Mouse (Mus musculus) kidney, adult 9 months (tissue): Measurements from ENCODE around the gene Prepl.

Source experiments
- DNase-seq: peaks from one replicate; pipeline ENCODE4 v3.0.0; 2022

Prepl gene

DNA sequence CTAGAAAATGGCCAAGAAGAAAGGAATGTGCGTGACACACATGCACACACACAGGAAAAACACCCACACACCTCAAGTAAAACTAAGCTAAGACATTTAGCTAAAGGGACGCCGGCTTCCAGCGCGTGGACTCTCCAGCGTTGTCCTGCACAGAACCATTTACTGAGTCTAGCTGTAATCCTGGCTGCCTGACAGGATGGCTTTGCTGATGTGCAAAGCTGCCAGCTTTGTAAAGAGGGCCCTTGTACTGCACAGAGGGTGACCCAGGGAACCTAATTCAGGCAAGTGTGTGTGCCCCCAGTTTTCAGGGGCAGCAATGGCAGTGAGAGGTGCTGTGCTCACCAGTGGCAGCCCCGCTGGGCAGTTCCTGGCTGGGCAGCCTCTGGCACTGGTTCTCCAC is 22.7 kb downstream of the Prepl start:
- no peak for DNase-seq

DNA sequence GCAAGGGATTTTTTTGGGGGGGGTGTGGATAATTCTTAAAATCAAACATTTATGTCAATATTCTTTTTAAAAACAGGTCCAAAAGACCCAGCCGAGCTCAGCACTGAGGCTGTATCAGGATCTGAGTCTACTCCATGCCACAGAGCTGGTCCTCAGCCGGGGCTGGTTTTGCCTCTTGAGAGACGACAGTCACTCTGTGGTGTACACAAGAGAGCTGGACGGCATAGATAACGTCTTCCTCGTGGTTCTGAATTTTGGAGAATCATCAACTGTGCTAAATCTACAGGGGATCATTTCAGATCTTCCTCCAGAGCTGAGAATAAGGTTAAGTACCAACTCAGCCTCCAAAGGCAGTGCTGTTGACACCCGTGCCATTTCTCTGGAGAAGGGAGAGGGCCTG is 26.5 kb downstream of the Prepl start:
- no peak for DNase-seq

DNA sequence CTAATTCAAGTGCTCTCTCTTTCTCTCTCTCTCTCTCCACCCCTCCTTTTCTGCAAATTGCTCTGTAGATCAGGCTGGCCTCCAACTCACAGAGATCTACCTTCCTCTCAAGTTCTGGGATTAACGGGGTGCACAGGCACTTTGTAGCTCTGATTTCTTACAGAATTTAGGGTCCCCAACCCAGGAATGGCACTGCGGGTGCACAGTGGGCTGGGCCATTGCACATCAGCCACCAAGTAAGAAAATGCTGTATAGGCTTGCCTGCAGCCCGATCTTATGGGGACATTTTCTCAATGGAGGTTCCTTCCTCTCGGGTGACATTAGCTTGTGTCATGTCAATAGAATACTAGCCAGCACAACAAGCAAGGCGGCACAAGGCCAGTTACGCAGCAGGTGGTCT is 30.9 kb downstream of the Prepl start:
- DNase-seq: no peak

DNA sequence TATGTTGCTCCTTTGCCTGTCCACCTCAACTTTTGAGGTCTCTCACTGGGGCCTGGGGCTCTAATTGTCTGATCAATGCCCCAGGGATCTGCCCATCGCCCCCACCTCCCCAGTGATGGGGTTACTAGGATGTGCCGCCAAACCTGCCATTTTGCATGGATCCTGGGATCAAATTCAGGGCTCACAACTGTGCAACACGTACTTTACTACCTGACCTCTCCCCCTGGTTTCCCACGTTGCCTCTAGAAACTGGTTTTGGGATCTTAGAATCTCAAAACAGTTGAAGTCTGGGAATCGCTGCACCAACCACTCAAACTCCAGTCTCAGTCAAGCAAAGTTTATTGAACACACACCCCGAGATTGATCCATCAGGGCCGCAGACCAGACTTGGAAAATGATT is 31.8 kb downstream of the Prepl start:
- no peak for DNase-seq

DNA sequence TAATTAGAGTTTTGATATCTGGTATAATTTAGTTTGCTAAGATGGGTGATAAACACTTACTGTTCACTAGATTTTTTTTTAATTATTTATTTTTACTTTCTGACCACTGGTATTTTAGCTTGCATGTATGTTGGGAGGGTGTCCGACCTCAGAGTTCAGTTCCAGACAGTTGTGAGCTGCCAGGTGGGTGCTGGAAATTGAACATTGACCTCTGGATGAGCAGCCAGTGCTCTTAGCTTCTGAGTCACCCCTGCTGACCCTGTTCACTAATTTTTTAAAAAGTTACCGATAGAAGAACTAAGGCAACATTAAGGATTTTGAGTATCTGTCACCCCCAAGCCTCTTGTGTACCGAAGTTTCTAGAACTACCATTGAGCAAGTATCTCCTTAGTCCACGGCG is 41.7 kb downstream of the Prepl start:
- DNase-seq: peak; percentile 79

DNA sequence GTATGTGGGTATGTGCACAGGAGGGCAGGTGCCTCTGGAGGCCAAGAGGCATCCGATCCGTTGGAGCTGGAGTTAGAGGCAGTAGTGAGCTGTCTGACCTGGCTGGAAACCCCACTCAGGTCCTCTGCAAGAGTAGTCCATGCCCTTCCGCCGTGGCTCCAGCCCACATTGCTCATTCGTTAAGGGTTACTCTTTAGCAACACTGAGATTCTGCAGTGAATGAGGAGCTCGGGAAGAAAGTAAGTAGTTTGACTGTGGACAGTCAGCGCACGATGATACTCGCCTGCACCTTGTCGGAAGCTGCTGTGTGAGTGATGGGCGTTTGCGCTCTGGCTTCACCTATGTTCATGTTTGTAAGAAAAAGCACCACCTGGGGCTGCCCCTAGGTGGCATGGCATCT is 44.9 kb downstream of the Prepl start:
- peak; percentile 52 for DNase-seq

DNA sequence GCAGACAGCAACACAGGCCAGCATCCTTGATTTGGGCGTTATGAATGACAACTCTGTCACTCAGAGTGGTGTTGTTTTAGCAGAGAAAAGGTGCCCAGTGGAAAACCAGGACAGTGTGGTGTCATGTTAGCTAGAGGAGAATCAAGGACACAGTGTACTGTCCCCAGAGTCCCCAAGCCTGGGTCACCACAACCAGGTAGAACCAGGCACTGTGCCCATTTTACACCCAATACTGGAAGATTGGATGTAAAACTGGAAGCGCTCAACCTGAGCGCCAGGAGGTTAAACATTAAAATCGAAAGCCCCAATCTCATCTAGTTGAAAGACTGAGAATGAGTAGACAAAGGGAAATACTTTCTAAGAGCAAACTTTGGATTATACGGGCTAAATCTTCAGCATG is 45.6 kb downstream of the Prepl start:
- DNase-seq: peak; percentile 91

DNA sequence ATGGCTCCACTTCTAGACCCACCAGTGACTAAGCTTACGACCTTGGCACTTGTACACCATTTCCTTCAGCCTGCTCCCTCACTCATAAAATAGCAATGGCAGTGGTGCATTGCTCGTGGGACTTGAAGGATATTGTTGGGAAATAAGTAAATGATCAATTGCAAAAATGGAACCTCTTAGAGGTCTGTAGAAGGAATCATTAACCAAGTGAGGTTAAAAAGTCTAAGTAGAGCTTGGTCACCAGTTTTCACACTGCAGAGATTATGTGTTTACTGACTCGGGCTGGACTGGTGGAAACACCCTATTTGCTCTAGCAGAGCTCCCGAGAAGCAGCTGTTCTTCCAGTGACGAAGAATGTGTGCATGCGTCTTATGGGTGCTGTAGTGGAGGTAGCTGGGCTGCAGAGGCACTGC is 46.6 kb downstream of the Prepl start:
- peak; percentile 90 for DNase-seq

DNA sequence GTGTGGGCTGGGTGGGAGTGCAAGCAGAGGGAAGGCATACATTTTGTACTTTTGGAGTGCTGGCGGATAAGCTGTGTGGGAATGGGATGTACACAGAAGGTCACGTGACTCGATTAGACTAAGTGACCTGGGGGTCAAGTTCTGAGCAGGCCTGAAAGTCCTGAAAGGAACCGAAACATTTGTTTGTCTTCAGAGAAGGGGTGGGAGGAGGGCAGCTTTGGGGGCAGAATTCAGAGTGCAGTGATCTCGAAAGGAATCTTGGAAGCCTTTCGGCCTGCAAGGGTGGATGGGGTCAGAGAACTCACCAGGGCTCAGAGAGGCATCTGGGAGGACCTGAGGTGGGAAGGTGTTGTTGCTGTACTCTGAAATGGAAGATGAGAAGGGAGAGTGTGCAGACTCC is 47.6 kb downstream of the Prepl start:
- DNase-seq: peak; percentile 92

DNA sequence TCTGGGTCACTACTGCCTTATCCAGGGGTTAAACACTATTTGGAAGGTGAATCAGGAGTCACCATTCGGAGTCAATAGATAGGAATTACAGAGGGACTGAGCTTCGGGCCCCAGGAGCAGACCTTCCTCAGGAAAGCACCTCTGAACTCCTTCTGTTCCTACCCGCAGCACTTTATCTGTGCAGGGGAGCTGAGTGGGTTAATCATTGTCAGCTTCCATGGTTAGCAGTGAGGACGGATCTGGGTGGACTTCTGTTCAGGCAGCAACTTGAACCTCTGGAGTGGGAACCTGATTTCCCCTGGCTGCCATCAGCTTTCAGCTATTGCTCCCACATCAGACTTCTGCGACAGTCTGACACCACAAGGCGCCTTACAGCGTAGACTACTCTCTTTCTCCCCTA is 49.1 kb downstream of the Prepl start:
- peak; percentile 90 for DNase-seq

DNA sequence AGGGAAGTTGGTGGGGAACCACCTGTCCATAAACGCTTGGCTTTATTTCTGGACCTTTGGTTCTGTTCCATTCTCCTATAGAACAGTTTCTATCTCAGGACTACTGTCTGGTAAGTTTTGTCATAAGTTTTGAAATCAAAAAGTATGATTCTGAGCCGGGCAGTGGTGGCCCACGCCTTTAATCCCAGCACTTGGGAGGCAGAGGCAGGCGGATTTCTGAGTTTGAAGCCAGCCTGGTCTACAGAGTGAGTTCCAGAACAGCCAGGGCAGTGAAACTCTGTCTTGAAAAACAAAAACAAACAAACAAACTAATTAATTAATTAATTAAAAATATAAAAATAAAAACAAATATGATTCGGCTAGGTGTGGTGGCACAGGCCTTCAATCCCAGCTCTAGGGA is 51.3 kb downstream of the Prepl start:
- no peak for DNase-seq

DNA sequence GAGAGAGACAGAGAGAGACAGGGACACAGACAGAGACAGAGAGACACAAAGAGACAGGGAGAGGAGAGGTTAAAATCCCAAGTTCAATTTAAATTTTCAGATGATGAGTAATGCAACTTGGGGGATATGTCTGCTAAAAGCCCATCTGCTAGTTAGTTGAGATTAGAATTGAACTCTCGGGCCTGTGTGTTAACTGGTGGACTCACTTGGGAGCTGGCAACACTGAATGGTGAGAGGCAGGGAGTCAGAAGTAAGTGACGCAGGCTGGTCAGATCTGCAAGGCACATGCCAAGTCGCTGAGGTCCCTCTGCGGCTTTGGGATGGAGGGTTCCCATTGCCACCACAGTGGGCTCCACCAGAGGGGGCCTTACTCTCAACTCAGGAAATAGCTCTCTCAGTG is 51.7 kb downstream of the Prepl start:
- peak; percentile 60 for DNase-seq

DNA sequence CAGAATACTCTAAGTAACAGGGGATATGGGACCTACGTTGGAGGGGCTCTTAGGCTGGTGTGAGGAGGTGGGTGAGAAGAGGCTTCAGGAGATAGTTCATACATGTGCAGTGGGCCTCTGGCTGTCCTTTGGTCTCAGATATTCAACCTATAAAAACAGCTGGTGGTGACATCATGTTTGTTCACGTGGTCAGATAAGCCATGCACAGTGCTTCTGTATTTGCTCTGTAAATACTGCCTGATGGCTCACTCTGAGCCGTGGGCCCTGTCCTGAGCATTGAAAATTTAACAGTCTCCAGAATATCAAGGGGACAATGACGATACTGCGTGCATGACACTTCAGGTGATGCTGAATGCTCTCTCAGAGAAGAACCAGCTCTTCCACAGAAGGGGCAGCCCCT is 52.2 kb downstream of the Prepl start:
- no peak for DNase-seq

DNA sequence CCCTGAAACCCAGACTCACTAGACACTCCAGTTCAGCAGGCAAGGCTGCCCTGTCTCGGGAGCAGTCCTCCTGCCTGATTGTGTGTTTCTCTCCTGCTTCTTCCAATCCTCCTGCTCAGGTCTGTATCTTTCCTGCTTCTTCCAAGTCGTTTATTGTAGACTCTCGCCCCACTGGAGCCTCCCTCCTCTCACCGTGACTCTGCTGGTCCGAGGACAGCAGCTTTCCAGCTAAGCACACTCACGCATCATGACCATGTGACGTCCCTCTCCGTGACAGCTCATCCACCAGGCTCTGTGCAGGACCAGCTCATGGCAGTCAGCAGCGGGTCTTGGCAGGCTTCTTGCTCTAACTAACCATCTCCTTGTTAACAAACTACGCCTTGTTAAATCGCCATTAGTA is 56.0 kb downstream of the Prepl start:
- DNase-seq: no peak

DNA sequence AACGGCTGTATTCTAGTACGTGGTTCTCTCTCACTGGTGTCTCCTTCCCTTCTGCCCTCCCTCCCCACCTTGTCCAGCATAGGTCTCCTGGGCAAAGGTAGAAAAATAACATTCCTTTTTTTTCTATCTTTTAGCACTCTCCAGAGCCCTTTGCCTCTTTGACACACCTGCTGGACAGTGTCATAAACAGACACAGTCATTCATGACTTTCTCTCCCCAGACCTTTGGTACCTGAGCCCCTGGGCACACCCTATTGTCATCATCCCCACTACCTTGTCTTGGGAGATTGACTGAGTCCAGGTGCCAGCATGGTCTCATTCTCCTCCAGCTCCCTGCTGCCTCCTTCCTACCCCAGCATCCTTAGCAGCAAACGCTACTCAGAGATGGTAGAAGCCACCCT is 57.0 kb downstream of the Prepl start:
- no peak for DNase-seq

DNA sequence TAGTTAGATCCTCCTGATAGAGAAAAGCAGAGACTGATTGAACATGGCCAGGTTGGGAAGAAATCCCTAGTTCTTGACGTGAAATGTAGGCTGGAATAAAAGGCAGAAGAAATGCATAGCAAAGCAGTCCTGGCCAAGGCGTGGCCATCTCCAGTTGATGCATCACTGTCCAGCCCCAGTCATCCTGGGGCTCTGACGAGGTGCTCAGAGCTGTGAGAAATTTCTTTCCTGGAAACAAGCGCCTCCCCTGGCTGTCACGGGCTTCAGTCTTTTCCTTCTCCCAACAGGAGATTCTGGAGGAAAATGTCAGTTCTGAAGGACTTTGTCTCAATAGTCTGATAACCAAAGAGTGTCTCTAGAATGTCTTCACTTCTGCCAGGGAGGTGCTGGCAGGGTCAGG is 59.4 kb downstream of the Prepl start:
- no peak for DNase-seq

DNA sequence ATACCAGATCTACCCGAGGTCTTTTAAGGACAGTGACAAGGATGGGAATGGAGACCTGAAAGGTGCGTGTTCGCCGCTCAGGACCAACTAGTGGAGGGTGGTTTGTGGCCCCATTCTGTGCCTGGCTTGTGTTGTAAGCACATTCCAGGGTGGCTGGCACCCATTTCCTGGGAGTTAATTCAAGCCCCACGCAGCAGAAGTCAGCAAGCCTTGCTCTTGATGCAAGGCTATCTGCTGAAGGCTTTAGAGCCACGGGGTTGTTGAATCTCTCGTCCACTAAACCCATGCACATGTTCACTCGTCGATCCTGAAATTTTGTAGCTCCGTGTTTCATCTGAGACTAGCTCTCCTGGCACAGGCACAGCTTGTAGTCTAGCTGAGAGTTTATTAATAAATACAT is 61.2 kb downstream of the Prepl start:
- no peak for DNase-seq

DNA sequence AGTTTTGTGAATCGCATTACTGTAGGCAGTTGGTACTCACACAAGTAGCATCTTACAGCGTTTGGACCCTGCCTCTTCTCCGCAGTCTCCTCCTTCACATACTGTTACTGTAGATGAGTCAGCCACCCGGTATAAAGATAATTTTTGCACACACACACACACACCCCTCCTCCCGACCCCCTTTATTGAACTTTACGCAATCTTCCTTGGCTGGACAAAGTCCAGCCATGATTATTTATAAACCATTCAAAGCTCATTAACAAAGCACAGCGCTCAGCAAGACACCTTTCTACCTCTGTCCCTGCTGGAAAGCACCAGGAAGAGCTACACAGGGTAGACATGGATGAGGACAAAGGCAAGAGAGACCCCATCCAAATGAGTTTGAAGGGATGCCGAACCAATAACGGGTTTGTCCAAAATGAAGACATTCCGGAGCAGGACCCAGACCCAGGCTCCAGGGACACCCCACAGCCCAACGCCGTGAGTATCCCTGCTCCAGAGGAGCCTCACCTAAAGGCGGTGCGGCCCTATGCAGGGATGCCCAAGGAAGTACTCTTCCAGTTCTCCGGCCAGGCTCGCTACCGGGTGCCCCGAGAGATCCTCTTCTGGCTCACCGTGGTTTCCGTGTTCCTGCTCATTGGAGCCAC is 61.8 kb downstream of the Prepl start, which contains the start of gene Slc3a1:
Slc3a1 (plus strand) TSS at position 284 of the 647 bp plus-strand sequence.
- DNase-seq: peak; percentile 84

DNA sequence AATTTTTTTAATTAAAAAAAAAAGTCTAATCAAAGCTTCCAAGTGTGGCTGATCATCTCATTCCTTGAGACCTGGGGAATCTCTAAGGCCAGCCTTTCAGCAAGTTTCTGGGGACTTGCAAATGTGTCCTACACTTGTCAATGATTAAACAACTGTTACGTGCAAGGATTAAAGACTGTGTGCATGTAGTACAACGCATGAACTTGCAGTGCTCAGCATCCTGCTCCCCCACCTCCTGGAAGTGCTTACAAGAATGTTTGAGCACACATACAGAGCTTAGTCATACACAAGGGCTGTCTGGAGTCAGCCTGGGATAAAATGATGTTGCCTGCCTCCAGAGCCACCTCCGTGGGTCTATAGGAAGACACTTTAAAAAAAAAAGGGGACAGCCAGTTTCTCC is 62.8 kb downstream of the Prepl start:
- peak; percentile 63 for DNase-seq

DNA sequence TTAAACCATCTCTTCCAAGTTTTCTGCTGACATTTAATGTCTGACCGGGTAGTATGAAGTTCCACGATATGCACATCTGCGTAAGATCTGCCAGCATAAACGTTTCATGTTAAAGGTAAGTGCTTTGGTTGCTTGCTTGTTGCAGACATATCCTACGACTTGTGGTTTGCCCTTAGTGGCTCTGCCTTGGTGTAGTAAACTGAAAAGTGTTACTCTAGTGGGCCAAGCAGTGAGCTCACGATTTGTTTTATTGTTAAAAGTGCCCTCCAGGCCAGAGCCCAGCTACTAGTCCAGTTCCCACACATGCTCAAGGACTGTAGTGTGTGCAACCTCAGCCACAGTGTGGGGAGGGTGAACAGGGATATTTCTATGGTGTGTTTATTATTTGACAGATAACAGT is 63.6 kb downstream of the Prepl start:
- no peak for DNase-seq

DNA sequence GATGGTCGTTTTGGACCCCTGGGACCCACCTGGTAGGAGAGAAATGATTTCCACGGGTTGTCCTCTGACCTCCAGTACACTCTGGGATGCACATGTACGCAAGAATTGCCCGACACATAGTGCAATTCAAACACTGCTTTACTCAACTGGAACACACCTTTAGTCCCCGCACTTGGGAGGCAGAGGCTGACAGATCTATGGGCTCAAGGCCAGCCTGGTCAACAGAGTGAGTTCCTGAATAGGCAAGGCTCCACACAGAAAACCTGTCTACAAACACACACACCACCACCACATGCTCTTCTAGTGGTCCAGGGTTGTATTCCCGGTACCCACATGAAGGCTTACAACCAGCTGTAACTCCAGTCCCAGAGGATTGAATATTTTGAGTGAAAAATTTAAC is 64.9 kb downstream of the Prepl start:
- no peak for DNase-seq

DNA sequence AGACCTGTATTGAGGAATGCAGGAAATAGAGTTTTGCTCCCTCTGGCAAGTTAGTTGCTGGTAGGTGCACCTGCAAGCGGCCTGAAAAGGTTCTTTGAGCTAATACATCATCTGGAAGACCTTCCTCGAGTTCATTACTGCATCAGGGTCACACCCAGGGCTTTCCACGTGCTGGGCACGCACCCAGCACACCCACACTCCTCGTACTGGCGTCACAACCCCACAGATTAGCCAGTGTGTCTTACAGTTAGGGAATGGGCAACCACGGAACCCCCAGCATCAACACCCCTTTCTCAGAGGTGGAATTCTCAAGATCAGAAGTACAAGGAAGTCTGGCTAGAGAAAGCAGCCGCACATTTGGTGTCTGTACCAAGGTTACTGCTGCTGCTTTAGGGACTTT is 65.8 kb downstream of the Prepl start:
- DNase-seq: no peak

DNA sequence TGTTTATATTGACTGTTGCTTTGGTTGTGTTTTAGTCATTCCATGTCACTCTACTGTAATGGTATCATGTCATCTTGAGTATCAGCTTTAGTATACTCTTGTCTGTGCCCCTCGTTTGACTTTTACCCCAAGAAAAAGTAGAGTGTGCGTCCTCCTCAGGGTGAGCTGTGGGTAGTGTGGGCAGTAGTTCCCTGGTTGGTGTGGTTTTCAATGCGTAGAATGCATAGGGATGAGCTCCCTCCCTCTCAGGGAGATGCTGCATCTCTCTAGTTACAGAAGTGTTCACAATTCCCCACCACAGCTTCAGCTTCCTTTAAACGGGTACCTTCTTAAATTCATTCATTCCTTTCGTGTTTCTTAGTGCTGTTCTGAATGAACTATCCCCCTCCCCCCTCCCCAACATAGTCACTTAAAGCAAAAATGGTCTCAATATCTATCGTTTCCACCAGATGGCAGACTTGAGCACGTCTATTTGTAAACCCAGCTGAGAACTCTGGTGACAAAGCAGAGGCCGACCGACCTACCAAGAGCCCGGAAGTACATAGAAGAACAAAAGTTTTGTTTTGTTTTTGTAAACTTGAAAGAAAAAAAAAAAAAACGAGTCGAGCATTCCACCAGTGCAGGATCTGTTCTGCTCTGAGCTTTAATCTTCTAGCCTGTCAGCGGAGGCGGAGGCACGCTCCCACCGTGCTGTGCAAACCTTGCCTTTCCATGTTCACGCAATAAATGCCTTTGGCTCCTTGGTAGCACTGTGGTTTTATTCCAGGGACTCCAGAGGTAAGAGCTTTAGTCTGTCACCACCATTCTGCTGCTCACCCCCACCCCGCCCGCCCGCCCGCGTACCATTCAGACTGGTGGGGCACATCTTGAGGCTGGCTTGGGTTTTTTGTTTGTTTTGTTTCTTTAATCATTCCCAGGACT is 66.5 kb downstream of the Prepl start:
- DNase-seq: peak; percentile 81

DNA sequence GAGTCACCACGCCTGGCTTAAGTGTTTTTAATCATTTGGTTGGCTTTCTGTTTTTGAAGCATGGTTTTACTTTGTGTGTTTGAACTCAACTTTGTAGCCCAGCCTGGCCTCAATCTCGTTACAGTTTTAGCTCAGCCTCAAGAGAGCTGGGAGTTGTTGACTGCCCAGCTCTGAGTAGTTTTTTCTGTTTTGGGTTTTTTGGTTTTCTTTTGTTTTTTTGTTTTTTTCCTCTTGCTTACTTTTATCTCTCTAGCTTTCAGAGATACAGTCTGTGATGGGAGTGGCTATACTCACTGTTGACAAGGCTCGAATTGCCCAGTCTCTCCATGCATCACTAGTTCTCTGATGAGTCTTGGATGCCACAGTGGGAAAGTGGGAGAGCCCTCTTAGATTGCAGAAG is 69.7 kb downstream of the Prepl start:
- DNase-seq: no peak

DNA sequence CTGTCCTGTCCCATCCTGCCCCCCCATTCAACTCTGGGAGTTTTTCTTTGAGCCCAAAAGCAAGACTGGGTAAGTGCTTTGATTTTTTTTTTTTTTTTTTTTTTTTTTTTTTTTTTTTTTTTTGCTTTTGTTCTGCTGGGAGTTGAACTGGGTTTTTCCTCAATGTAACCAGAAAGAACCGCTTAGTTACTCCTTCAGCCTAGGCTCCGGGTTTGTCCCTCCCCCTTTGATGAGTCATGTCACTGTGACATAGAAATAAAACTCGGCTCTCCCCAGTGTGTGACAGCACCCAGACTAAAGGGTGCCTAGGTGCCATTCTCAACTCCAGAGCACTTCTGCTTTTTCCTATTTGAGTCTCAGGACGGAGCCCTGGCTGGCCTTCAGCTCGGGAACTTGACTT is 71.2 kb downstream of the Prepl start:
- no peak for DNase-seq
